In the genomic region with DNA sequence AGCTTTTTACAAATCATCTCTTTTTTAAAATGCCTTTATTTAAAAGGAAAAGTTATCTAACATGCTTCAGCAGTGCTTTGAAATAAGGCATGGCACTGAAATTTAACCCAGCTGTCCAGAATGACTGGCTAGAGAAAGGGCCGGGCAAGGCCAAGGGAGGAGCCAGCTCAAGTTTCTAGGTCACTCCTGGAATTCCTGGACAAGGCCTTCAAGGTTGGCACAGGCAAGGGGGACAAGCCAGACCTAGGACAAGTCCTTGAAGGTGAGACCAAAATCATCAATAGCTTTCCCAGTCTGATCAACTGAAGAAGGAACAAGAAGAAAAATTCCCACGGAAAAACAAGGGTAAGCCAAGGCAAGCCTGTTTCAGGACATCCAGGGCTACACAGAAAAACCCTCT, we compare ENCODE assay signal across 11 mouse cellular contexts.
DNase-seq lines count a peak whose midpoint lies in the region.
"Had no signal": no experiment of that assay in that cellular context is flagged by ENCODE, and none has a peak within 500 bp of the region (broad histone marks: within the 10 kb centered on the region; RNA-seq: fewer than 3 reads in every experiment).

No protein-coding gene starts in this region.

- intact Hi-C loops in gastrocnemius, postnatal 36 days (cut with DNase I), result no loop called here

- peak; percentile 43 for DNase-seq in adrenal gland, adult 8-10 months
- DNase-seq in adrenal gland, postnatal 25 days, result no peak
- DNase-seq in gastrocnemius, postnatal 25 days, result peak; percentile 40
- no peak for DNase-seq in gastrocnemius, postnatal 36 days
- DNase-seq in kidney, adult 9 months, result peak; percentile 14
- no peak for DNase-seq in kidney, adult 18-20 months
- DNase-seq in adrenal gland, postnatal 36 days, result peak; percentile 46 to 53
- DNase-seq: cerebellum, adult 18-20 months; cerebellum, adult 9-11 months; cerebellum, postnatal 36 days; heart, adult 2 months had no signal

Comparison
In these comparisons a context has a peak if more than half of its experiments do, and no peak if none do; other contexts are left out.
1. DNase-seq: peak in adrenal gland, adult 8-10 months (single experiment), gastrocnemius, postnatal 25 days (single experiment), kidney, adult 9 months (single experiment) and adrenal gland, postnatal 36 days (2 of 2); none in adrenal gland, postnatal 25 days (single experiment), gastrocnemius, postnatal 36 days (0 of 2) and kidney, adult 18-20 months (single experiment).